Mouse (Mus musculus): Measurements from ENCODE around the gene Ccdc40.
"Not testable (repeated sequence)": the region's sequence is repeated elsewhere in the genome, so short reads cannot be mapped to it uniquely, and the experiment has no call there.

Gene Ccdc40

DNA sequence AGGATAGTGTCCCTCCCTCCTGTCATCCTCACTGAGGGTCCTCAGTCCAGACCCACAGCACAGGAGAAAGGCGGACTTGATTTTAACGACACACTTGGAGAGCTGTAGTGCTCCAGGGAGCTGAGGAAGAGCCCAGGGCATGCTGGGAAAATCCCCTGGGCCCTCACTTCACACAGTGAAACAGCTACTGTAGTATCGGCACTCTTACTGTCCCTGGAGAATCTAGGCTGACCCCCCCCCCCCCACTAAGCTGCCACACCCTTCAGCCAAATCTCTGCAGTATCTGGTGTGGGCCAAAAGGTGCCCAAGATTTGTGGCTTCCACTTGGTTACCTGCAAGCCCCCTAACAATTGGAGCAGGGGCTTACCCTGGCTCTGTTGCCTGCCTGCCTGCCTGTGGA is 8.6 kb downstream of the Ccdc40 start:
- no peak for DNase-seq (ENCODE audit: low spot score in 2 of 2)

DNA sequence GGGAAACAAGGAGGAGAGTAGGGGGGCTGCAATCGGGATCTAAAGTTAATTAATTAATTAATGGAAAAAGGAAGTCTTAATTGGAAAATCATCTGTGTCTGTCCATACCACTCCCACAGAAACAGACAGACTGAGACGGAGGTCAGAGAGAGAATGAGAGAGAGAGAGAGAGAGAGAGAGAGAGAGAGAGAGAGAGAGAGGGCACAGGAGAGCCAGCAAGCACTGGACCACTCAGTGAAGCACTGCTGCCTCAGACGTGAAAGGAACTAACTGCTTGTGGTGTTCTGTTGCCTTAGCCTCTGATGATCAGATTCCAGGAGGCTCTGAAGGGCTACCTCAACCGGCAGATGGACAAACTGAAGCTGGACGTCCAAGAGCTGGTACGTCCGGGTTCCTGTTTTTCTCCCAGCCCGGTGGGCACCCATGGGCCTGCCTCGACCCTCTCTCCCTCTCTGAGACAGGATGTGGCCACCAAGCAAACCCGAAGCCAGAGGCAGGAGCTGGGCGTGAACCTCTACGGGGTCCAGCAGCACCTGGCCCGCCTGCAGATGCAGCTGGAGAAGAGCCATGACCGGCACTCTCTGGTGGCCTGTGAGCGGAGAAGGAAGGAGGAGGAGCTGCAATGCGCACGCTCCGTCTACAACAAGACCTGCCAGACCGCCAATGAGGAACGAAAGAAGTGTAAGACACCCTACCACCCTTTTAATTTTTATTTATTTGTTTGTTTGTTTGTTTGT is 9.4 kb downstream of the Ccdc40 start:
- no peak for DNase-seq (ENCODE audit: low spot score in 2 of 2)

DNA sequence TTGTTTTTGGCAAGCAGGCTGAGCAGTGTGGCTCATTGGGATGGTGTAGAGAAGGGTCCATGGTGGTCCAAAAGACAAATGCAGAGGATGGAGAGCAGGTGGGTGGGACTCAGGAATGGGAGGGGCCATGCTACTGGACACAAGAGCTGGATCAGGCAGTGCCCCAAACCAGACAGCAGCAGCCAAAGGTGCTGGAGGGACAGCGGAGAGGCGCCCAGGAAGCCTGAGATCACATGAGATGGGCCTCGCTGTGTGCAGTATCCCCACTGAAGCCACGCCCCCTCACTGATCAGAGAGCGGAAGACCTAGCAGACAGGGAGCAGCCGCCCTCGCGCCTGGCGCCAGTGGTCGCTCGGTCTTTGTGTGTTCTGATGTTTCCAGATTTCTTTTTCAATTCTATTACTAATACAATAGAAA is 9.9 kb downstream of the Ccdc40 start:
- DNase-seq (ENCODE audit: low spot score in 2 of 2) = no peak

DNA sequence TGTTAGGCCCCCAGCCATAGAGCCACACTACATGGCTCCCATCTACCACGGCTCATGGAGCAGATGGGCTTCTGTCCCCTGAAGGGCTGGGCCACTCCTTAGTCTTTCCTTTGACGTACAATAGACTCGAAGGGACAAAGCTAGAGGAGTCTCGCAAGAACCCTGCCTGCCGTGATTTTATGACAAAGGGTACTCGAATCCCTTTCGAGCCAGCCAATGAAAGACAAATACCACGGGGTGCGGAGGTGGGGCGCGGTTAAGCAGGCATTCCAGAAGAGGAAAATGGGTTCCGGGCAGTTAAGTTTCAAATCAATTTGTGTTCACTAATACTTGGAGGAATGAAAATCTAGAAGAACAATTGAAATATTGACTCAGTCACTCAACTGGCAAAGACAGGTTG is 11.1 kb downstream of the Ccdc40 start:
- no peak for DNase-seq (ENCODE audit: low spot score in 2 of 2)

DNA sequence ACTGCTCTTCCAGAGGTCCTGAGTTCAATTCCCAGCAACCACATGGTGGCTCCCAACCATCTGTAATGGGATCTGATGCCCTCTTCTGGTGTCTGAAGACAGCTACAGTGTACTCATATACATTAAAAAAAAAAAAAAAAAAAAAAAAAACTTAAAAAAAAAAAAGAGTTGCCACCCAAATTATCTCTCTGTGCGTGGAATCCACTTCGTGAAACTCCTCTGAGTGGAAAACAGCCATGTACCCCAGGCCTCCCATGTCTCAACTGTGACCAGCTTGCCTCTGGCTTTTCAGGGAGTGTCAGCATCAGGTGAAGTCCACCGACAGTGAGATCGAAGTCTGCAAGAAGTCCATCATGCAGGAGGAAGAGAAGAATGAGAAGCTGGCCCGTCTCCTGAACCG is 17.2 kb downstream of the Ccdc40 start:
- DNase-seq (ENCODE audit: low spot score in 2 of 2) = not testable (repeated sequence)

DNA sequence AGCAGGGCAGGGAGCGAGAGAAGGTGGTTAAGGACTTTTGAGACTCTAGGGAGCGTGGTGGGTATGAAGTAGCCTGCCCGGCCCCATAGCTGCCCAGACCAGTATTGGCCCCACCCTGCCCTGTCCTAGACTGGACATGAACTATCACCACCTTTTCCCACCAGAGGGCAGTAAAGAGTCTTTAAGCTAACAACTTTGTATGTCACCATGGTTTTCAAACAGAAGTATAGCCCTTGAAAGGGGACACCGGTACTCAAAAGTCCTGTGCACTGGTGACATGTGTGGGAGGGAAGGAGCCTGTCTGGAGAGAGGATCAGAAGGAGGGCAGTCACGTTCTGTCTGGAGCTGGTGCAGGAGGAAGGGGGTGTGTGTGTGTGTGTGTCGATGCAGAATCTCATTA is 20.6 kb downstream of the Ccdc40 start:
- DNase-seq (ENCODE audit: low spot score in 2 of 2) = no peak

DNA sequence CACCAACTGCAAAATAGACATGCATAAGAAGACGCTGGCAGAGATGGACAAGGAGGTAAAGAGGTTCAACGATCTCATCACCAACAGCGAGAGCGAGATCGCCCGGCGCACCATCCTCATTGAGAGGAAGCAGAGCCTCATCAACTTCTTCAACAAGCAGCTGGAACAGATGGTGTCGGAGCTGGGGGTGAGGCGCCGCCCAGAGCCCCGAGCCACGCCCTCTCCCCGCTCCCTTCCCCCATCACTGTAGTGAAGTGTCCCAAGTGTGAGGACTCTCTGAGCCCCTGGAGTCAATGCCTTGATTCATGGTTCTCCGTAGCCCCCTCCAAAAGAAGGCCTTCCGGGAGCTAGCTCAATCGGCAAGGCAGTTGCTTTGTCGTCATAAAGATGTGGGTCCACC is 22.6 kb downstream of the Ccdc40 start:
- DNase-seq (ENCODE audit: low spot score in 2 of 2) = no peak

DNA sequence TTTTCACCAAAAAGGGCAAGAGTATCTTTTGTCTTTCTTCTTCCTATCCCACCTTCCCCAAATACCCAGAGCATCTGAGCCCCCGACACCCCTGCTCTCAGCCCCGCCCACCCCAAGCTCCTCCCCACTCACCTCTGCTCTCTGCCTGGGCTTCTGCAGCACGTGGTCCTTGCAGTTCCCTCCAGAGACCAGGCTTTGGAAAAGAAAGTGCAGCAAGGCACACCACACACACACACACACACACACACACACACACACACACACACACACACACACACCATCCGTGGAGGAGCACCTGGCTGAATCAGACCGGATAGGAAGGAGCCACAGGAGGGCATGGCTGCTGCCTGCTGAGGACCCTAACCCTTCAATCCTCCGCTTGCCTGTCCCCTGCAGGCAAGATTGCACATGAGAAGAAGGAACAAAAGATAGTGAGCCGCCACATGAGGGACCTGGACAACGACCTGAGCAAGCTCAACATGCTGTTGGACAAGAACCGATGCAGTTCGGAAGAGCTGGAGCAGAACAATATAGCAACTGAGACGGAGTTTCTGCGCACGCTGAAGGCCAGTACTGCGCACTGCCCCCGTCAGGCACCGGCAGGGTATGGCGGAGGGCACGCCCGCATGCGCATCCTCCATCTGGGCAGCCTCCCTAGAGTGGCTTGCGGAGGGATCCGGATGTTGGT is 24.6 kb downstream of the Ccdc40 start:
- peak in 1 of 2 experiments; percentile 41 for DNase-seq (ENCODE audit: low spot score in 2 of 2)

DNA sequence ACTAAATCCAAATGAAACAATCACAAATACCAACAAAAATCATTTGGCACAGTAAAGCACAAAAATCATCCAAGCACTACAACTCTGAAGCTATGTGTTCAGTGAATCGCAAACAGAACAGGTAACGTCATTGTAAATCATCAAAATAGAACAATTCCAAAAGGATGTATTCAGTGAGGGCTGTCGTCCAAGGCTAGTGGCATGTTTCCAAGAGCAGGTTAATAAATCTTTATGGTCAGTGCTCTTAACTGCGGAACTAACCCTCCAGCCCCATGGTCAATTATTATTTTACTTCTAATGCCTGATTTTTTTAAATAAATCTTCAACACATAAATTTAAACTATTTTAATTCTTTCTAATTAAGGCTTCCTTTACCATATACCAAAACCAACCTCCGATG is 28.2 kb downstream of the Ccdc40 start:
- DNase-seq (ENCODE audit: low spot score in 2 of 2) = not testable (repeated sequence)

DNA sequence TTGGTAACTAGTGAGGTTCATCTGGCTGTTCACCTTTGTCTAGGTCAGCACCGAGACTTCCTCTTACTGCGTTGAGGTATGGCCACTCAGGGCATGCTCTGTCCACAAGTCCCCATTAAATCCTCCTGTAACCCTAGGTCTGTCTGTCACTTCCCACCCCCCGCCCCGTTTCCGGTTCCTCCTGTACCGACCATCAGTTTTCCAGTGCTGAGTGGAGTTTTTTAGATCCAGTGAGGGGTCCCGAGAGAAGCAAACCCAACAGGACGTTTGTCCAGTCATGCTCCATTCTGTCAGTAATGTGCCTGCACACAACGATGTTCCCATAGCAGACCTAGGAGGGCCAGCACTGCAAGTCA is 29.8 kb downstream of the Ccdc40 start:
- no peak for DNase-seq (ENCODE audit: low spot score in 2 of 2)

DNA sequence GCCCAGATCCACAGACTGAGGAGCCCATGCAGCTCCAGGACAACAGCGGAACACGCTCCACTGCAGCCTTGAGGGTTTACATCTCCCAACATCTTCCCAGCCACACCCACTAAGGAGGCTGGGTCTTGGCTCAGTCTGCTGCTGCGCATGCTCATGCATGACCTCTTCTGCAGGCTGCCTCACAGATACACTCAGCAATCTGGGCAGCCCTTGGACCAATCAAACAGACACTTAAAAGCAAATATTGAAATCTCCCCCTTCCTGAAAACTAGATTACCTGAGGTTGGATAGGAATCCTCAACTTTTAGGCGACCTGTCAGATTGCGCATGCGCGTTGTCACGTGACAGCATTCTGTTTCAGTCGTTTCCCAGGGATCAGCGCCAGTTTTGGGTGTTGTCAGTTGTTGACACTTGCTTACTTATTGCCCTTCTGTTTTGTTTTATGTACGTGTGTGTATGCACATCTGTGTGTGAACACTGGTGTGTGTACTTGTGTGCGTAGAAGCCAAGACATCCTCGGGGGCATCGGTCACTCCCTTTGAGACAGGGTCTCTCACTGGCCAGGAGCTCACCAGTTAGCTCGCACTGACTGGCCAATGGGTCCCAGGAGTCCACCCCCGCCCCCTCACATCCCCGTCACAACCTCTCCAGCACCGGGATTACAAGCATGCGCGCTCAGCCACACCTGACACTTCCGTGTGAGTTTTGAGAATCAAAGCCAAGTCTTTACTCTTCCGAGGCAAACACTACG is 30.4 kb downstream of the Ccdc40 start:
- peak in 1 of 2 experiments; percentile 56 for DNase-seq (ENCODE audit: low spot score in 2 of 2)

DNA sequence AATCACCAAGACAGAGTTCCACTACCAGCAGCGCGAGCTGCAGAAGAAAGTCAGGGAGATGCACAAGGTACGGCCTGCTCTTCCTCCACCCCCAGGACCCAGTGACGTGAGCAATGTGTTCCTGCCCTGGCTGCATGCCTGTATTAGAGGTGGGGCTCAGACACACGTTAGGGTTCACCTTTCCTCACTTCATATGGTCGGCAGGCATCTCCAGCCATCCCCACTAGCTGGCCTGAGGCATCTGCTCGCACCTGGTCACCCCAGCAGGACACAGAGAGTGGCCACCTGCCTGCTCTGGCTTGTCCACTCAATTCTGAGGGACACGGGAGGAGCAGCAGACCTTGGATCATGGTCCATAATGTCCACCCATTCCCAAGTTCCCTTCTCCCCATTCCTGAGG is 31.6 kb downstream of the Ccdc40 start:
- DNase-seq (ENCODE audit: low spot score in 2 of 2) = no peak

DNA sequence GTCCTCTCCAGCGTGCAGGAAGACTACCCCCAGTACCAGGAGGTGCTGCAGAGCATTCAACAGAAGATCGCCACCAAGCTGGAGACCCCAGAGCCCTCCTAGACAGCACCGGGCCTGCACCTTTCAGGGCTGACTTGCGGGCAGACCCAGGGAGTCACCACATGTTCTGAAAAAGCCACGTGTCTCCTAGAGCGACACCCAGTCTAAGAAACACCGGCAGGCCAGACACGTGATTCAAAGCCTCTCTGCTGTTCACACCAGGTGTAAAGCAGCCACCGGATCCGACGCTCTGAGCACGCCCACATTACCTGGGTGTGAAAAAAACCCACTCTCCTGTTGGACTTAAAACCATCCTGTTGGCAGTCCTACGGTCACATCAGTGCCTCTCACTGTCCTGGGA is 36.0 kb downstream of the Ccdc40 start:
- DNase-seq (ENCODE audit: low spot score in 2 of 2) = no peak

DNA sequence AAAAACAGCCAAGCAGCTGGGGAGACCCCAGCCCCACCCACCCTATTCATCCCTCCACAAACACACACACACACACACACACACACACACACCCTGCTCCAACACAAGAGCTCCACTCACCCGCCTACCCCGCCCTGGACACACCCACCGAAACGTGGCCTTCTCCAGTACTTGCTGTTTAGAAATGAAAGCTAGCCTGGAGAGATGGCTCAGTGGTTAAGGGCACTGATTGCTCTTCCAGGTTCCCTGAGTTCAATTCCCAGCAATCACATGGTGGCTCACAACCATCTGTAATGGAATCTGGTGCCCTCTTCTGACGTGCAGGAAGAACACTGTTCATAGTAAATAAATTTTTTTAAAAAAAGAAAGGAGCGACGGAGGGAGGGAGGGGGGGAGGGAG is 37.4 kb downstream of the Ccdc40 start:
- no peak for DNase-seq (ENCODE audit: low spot score in 2 of 2)

DNA sequence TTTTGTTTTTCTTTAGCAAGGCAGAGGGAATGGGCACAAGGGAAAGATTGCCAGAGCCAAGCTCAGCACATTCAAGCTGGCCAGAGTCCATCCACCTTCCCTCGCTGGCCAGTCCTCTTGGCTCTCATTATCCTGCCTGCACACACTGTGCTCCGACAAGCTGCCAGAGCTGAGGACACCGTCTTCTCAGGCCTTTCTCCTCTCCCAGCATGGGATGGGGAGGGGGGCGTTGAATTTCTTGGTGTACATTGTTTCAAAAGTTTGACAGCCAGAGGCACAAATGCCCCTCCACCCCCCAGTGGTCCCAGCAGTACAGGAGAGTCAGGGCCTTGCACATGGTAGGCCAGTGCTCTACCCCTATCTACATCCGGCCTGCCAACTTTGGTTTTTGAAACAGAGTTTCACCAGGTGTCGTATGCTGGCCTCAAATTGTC is 38.9 kb downstream of the Ccdc40 start:
- peak; percentile 36 to 66 for DNase-seq (ENCODE audit: low spot score in 2 of 2)

DNA sequence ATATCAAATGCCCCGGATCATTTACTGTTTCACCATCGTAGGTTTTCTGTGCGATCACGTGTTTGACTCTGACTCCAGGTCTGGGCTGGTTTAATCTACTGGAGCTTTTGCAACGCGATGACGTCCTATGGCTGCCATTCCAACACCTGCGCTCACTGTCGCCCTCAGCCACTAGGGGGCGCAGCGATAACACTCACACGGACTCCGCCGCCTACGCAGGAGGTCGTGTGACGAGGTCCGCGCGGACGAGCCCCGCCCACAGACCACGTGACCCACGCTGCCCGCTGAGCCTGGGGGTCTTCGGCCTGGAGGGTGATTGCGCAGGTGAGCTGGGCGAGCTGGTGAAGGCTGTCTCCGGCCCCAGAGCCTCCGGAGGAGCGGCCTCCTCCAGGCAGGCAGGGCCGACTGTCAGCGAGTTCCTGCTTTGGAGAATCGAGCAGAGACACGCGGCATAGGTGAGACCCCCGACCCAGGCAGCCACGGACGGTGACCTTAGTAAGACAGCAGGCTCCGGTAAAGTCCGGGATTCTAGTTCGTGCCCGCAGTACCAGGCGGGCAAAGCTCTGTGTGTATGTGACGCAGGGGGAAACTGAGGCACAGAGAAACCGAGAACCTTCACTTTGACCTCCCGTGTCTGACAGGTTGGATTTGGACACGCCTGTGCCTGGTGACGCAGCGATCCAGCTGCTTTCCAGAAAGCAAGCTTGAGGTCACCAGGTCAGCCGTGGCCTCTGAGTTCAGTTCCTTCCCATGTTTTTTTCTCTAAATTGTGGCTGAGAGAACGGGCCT is 39.6 kb downstream of the Ccdc40 start, which contains the start of gene Gaa:
Gene Gaa (plus strand): TSS at position 120 of the 789 bp plus-strand sequence.
- peak; percentile 89 to 95 for DNase-seq (ENCODE audit: low spot score in 2 of 2)

DNA sequence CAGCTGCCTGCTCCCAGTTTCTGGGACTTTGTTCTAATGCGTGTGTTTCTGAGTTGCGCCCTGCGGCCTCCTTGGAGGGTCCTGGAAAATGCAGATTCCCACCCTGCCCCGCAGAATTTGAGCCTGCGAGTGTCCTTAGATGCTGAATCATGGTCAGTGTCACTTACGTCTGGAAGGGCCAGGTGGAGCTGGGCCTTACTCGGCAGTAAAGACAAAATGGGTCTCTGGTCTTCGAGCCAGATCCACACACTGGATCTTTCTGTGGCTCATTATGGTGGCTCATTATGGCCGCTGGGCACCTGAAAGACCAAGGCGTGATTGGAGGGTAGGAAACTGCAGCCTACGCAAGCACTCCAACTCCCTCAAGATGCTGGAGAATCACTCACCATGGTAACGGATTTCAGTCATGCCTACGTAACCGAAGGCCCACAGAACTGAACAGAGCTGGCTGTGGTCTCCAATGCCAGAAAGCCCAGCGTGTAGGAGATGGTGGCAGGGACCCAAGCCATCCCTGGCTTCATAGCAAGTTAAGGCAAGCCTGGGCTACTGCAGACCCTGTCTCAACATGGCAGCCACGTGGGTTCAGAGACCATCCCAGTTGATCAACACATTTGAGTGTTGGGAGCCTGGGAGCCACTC is 40.3 kb downstream of the Ccdc40 start:
- DNase-seq (ENCODE audit: low spot score in 2 of 2) = peak; percentile 45 to 63

DNA sequence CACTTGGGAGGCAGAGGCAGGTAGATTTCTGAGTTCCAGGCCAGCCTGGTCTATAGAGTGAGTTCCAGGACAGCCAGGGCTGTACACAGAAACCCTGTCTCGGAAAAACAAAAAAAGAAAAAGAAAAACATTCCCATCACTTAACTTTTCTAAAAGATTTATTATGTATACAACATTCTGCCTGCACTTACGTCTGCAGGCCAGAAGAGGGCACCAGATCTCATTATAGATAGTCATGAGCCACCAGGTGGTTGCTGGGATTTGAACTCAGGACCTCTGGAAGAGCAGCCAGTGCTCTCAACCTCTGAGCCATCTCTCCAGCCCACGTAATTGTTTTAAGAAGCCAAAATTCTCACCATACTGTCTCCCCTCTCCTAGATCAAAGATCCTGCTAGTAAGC is 44.1 kb downstream of the Ccdc40 start:
- DNase-seq (ENCODE audit: low spot score in 2 of 2) = not testable (repeated sequence)

DNA sequence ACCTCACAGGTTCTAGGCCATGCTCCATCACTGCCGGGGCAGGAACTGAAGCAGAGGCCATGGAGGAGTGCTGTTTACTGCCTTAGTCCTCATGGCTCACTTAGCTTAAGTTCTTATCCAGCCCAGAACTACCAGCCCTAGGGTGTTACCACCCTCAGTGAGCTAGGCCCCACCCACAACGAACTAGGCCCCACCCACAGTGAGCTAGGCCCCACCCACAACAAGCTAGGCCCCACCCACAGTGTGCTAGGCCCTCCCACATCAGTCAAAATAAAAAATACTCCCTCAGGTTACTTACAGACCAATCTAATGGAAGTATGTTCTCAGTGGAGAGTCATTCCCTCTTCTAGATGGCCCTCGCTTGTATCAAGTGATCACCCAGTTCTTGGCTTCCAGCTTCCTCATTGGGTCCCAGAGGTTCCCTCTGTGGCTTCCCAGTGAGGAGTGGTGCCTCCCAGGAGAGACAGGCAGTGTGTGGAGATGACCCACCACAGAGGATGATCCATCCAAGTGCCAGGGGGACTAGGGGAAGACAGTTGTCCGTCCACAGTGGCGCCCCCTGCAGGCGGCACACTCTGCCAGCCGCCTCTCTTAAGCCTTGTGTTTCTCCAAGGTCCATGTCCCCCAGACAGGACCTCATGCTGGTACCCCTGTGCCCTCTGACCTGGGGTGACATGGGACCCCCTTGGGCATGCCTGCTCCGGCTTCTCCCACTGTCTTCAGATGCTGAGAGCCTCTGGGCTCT is 45.0 kb downstream of the Ccdc40 start:
- no peak for DNase-seq (ENCODE audit: low spot score in 2 of 2)

DNA sequence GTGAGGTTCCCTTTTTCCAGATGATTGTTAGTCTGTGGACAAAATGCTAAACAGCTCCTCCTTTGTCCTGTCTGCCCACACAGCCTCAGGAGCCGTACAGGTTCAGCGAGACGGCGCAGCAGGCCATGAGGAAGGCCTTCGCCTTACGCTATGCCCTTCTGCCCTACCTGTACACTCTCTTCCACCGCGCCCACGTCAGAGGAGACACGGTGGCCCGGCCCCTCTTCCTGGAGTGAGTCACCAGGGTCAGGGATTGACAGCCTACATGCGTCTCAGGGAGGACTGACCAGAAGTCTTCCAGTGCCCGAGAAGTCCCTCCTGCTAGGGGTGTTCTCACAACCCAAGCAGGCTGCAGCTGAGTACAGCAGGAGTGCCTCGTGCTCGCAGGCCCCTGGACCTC is 52.7 kb downstream of the Ccdc40 start:
- no peak for DNase-seq (ENCODE audit: low spot score in 2 of 2)

All from frontal cortex, postnatal 10 days (tissue).